Mouse (Mus musculus): ENCODE results near the gene Gm11168. TPM values are rescaled to one million over a fixed set of nuclear protein-coding genes. Genes with fewer than 3 reads are reported as not detected.
"Not testable (repeated sequence)": the region's sequence is repeated elsewhere in the genome, so short reads cannot be mapped to it uniquely, and the experiment has no call there.

Gene Gm11168
- polyA plus RNA-seq, 1 experiment from 2014 or later = not detected

DNA sequence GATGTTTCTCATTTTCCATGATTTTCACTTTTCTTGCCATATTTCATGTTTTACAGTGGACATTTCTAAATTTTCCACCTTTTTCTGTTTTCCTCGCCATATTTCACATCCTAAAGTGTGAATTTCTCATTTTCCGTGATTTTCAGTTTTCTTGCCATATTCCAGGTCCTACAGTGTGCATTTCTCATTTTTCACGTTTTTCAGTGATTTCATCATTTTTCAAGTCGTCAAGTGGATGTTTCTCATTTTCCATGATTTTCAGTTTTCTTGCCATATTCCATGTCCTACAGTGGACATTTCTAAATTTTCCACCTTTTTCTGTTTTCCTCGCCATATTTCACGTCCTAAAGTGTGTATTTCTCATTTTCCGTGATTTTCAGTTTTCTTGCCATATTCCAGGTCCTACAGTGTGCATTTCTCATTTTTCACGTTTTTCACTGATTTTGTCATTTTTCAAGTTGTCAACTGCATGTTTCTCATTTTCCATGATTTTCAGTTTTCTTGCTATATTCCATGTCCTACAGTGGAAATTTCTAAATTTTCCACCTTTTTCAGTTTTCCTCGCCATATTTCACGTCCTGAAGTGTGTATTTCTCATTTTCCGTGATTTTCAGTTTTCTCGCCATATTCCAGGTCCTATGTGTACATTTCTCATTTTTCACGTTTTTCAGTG, 20.3 kb downstream of the Gm11168 start, which contains the start of gene Gm10718:
TSS of gene Gm10718 (plus strand) at position 236 of the 673 bp plus-strand sequence.
- H3K9me3 ChIP-seq (ENCODE audit: control insufficient read depth, low read length); H3K4me2 ChIP-seq (replicated peaks; ENCODE audit: low read depth); ATAC-seq (ENCODE audit: low FRiP score, low TSS enrichment); H3K27me3 ChIP-seq (ENCODE audit: control insufficient read depth, insufficient read depth, low read length); H3K36me3 ChIP-seq (ENCODE audit: control insufficient read depth, insufficient read depth, low read length); H3K27ac ChIP-seq (replicated peaks); H3K9ac ChIP-seq (ENCODE audit: low read length); H3K4me1 ChIP-seq (replicated peaks; ENCODE audit: control insufficient read depth, insufficient read depth); DNase-seq (ENCODE audit: low spot score); H3K4me3 ChIP-seq (ENCODE audit: low read depth, low read length): not testable (repeated sequence)
- WGBS = 74% methylated on average over 9 of the region's 13 CpGs

DNA sequence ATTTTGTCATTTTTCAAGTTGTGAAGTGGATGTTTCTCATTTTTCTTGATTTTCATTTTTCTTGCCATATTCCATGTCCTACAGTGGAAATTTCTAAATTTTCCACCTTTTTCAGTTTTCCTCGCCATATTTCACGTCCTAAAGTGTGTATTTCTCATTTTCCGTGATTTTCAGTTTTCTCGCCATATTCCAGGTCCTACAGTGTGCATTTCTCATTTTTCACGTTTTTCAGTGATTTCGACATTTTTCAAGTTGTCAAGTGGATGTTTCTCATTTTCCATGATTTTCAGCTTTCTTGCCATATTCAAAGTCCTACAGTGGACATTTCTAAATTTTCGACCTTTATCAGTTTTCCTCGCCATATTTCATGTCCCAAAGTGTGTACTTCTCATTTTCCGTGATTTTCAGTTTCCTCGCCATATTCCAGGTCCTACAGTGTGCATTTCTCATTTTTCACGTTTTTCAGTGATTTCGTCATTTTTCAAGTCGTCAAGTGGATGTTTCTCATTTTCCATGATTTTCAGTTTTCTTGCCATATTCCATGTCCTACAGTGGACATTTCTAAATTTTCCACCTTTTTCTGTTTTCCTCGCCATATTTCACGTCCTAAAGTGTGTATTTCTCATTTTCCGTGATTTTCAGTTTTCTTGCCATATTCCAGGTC, 21.0 kb downstream of the Gm11168 start:
- 68% methylated on average over 14 of the region's 16 CpGs for WGBS
- H3K9me3 ChIP-seq (ENCODE audit: control insufficient read depth, low read length); H3K27me3 ChIP-seq (ENCODE audit: control insufficient read depth, insufficient read depth, low read length); H3K4me2 ChIP-seq (replicated peaks; ENCODE audit: low read depth); H3K4me1 ChIP-seq (replicated peaks; ENCODE audit: control insufficient read depth, insufficient read depth); H3K4me3 ChIP-seq (ENCODE audit: low read depth, low read length); H3K36me3 ChIP-seq (ENCODE audit: control insufficient read depth, insufficient read depth, low read length); DNase-seq (ENCODE audit: low spot score); H3K9ac ChIP-seq (ENCODE audit: low read length); H3K27ac ChIP-seq (replicated peaks); ATAC-seq (ENCODE audit: low FRiP score, low TSS enrichment): not testable (repeated sequence)

DNA sequence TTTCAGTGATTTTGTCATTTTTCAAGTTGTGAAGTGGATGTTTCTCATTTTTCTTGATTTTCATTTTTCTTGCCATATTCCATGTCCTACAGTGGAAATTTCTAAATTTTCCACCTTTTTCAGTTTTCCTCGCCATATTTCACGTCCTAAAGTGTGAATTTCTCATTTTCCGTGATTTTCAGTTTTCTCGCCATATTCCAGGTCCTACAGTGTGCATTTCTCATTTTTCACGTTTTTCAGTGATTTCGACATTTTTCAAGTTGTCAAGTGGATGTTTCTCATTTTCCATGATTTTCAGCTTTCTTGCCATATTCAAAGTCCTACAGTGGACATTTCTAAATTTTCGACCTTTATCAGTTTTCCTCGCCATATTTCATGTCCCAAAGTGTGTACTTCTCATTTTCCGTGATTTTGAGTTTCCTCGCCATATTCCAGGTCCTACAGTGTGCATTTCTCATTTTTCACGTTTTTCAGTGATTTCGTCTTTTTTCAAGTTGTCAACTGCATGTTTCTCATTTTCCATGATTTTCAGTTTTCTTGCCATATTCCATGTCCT, 21.8 kb downstream of the Gm11168 start, which contains the start of gene Gm10717:
TSS of gene Gm10717 (plus strand) at position 506 of the 556 bp plus-strand sequence.
- not testable (repeated sequence) for H3K4me1 ChIP-seq (replicated peaks; ENCODE audit: control insufficient read depth, insufficient read depth); H3K27me3 ChIP-seq (ENCODE audit: control insufficient read depth, insufficient read depth, low read length); H3K9ac ChIP-seq (ENCODE audit: low read length); ATAC-seq (ENCODE audit: low FRiP score, low TSS enrichment); DNase-seq (ENCODE audit: low spot score); H3K9me3 ChIP-seq (ENCODE audit: control insufficient read depth, low read length); H3K27ac ChIP-seq (replicated peaks); H3K4me3 ChIP-seq (ENCODE audit: low read depth, low read length); H3K36me3 ChIP-seq (ENCODE audit: control insufficient read depth, insufficient read depth, low read length); H3K4me2 ChIP-seq (replicated peaks; ENCODE audit: low read depth)
- 75% methylated on average over 12 of the region's 12 CpGs for WGBS

DNA sequence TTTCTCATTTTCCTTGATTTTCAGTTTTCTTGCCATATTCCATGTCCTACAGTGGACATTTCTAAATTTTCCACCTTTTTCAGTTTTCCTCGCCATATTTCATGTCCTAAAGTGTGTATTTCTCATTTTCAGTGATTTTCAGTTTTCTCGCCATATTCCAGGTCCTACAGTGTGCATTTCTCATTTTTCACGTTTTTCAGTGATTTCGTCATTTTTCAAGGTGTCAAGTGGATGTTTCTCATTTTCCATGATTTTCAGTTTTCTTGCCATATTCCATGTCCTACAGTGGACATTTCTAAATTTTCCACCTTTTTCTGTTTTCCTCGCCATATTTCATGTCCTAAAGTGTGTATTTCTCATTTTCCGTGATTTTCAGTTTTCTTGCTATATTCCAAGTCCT, 22.5 kb downstream of the Gm11168 start:
- 57% methylated on average over 4 of the region's 6 CpGs for WGBS

DNA sequence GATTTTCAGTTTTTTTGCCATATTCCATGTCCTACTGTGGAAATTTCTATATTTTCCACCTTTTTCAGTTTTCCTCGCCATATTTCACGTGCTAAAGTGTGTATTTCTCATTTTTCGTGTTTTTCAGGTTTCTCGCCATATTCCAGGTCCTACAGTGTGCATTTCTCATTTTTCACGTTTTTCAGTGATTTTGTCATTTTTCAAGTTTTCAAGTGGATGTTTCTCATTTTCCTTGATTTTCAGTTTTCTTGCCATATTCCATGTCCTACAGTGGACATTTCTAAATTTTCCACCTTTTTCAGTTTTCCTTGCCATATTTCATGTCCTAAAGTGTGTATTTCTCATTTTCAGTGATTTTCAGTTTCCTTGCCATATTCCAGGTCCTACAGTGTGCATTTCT, 23.0 kb downstream of the Gm11168 start:
- not testable (repeated sequence) for H3K4me2 ChIP-seq (replicated peaks; ENCODE audit: low read depth); H3K4me3 ChIP-seq (ENCODE audit: low read depth, low read length); H3K36me3 ChIP-seq (ENCODE audit: control insufficient read depth, insufficient read depth, low read length); H3K4me1 ChIP-seq (replicated peaks; ENCODE audit: control insufficient read depth, insufficient read depth); H3K9ac ChIP-seq (ENCODE audit: low read length); DNase-seq (ENCODE audit: low spot score); ATAC-seq (ENCODE audit: low FRiP score, low TSS enrichment); H3K27ac ChIP-seq (replicated peaks); H3K27me3 ChIP-seq (ENCODE audit: control insufficient read depth, insufficient read depth, low read length); H3K9me3 ChIP-seq (ENCODE audit: control insufficient read depth, low read length)
- 78% methylated on average over 5 of the region's 5 CpGs for WGBS

More for the DNA sequence above, 22.5 kb downstream of the Gm11168 start:
- H3K4me2 ChIP-seq (replicated peaks; ENCODE audit: low read depth); ATAC-seq (ENCODE audit: low FRiP score, low TSS enrichment); H3K27me3 ChIP-seq (ENCODE audit: control insufficient read depth, insufficient read depth, low read length); H3K27ac ChIP-seq (replicated peaks); H3K4me3 ChIP-seq (ENCODE audit: low read depth, low read length); H3K9me3 ChIP-seq (ENCODE audit: control insufficient read depth, low read length); DNase-seq (ENCODE audit: low spot score); H3K4me1 ChIP-seq (replicated peaks; ENCODE audit: control insufficient read depth, insufficient read depth); H3K36me3 ChIP-seq (ENCODE audit: control insufficient read depth, insufficient read depth, low read length); H3K9ac ChIP-seq (ENCODE audit: low read length): not testable (repeated sequence)

DNA sequence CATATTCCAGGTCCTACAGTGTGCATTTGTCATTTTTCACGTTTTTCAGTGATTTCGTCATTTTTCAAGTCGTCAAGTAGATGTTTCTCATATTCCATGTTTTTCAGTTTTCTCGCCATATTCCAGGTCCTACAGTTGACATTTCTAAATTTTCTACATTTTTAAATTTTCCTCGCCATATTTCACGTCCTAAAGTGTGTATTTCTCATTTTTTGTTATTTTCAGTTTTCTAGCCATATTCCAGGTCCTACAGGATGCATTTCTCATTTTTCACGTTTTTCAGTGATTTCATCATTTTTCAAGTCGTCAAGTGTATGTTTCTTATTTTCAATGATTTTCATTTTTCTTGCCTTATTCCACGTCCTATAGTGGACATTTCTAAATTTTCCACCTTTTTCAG, 23.6 kb downstream of the Gm11168 start:
- not testable (repeated sequence) for H3K27me3 ChIP-seq (ENCODE audit: control insufficient read depth, insufficient read depth, low read length); H3K27ac ChIP-seq (replicated peaks); H3K9me3 ChIP-seq (ENCODE audit: control insufficient read depth, low read length); ATAC-seq (ENCODE audit: low FRiP score, low TSS enrichment); H3K4me2 ChIP-seq (replicated peaks; ENCODE audit: low read depth); H3K4me1 ChIP-seq (replicated peaks; ENCODE audit: control insufficient read depth, insufficient read depth); H3K9ac ChIP-seq (ENCODE audit: low read length); H3K4me3 ChIP-seq (ENCODE audit: low read depth, low read length); H3K36me3 ChIP-seq (ENCODE audit: control insufficient read depth, insufficient read depth, low read length); DNase-seq (ENCODE audit: low spot score)
- 68% methylated on average over 9 of the region's 9 CpGs for WGBS

DNA sequence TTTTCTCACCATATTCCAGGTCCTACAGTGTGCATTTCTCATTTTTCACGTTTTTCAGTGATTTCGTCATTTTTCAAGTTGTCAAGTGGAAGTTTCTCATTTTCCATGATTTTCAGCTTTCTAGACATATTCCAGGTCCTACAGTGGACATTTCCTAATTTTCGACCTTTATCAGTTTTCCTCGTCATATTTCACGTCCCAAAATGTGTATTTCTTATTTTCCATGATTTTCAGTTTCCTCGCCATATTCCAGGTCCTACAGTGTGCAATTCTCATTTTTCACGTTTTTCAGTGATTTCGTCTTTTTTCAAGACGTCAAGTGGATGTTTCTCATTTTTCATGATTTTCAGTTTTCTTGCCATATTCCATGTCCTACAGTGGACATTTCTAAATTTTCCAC, 24.1 kb downstream of the Gm11168 start:
- not testable (repeated sequence) for ATAC-seq (ENCODE audit: low FRiP score, low TSS enrichment)

DNA sequence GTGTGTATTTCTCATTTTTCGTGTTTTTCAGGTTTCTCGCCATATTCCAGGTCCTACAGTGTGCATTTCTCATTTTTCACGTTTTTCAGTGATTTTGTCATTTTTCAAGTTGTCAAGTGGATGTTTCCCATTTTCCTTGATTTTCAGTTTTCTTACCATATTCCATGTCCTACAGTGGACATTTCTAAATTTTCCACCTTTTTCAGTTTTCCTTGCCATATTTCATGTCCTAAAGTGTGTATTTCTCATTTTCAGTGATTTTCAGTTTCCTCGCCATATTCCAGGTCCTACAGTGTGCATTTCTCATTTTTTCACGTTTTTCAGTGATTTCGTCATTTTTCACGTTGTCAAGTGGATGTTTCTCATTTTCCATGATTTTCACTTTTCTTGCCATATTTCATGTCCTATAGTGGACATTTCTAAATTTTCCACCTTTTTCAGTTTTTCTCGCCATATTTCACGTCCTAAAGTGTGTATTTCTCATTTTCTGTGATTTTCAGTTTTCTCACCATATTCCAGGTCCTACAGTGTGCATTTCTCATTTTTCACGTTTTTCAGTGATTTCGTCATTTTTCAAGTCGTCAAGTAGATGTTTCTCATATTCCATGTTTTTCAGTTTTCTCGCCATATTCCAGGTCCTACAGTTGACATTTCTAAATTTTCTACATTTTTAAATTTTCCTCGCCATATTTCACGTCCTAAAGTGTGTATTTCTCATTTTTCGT, 26.3 kb downstream of the Gm11168 start:
- H3K4me2 ChIP-seq (replicated peaks; ENCODE audit: low read depth); H3K4me3 ChIP-seq (ENCODE audit: low read depth, low read length); H3K27ac ChIP-seq (replicated peaks); ATAC-seq (ENCODE audit: low FRiP score, low TSS enrichment); H3K4me1 ChIP-seq (replicated peaks; ENCODE audit: control insufficient read depth, insufficient read depth); H3K9ac ChIP-seq (ENCODE audit: low read length); DNase-seq (ENCODE audit: low spot score); H3K9me3 ChIP-seq (ENCODE audit: control insufficient read depth, low read length); H3K36me3 ChIP-seq (ENCODE audit: control insufficient read depth, insufficient read depth, low read length); H3K27me3 ChIP-seq (ENCODE audit: control insufficient read depth, insufficient read depth, low read length): not testable (repeated sequence)
- WGBS = 68% methylated on average over 12 of the region's 16 CpGs

More for the DNA sequence above, 24.1 kb downstream of the Gm11168 start:
- peak; percentile 21 for DNase-seq (ENCODE audit: low spot score)
- 74% methylated on average over 9 of the region's 9 CpGs for WGBS
- not testable (repeated sequence) for H3K4me3 ChIP-seq (ENCODE audit: low read depth, low read length); H3K36me3 ChIP-seq (ENCODE audit: control insufficient read depth, insufficient read depth, low read length); H3K27ac ChIP-seq (replicated peaks); H3K9me3 ChIP-seq (ENCODE audit: control insufficient read depth, low read length); H3K4me1 ChIP-seq (replicated peaks; ENCODE audit: control insufficient read depth, insufficient read depth); H3K4me2 ChIP-seq (replicated peaks; ENCODE audit: low read depth); H3K9ac ChIP-seq (ENCODE audit: low read length); H3K27me3 ChIP-seq (ENCODE audit: control insufficient read depth, insufficient read depth, low read length)
